Mouse (Mus musculus) forebrain, embryonic 13.5 days (tissue): ENCODE data around the gene Mbtd1. TPM values are rescaled to one million over a fixed set of nuclear protein-coding genes. Genes with fewer than 3 reads are reported as not detected.

Experiments used
- ATAC-seq: fragments of 200-750 bp; cut with Nextera tagmentation; 2 replicates; pipeline ENCODE4 v1.8.0; 2017
- H3K27ac ChIP-seq: fragments of 300-500 bp; sonication (generic); 2 replicates; pipeline ENCODE4 v1.5.1; 2015; ENCODE audit warnings: inconsistent platforms, mild to moderate bottlenecking, moderate library complexity
- H3K27me3 ChIP-seq: fragments of 300-500 bp; sonication (generic); 2 replicates; pipeline ENCODE4 v1.6.1; 2015; ENCODE audit warnings: mild to moderate bottlenecking, inconsistent platforms
- H3K36me3 ChIP-seq: fragments of 300-500 bp; sonication (generic); 2 replicates; pipeline ENCODE4 v1.6.1; 2015; ENCODE audit warnings: mild to moderate bottlenecking, inconsistent platforms; ENCODE audit not compliant: poor library complexity, severe bottlenecking
- H3K4me1 ChIP-seq: fragments of 300-500 bp; sonication (generic); 2 replicates; pipeline ENCODE4 v1.6.1; 2015; ENCODE audit warnings: inconsistent platforms
- H3K4me2 ChIP-seq: fragments of 300-500 bp; sonication (generic); 2 replicates; pipeline ENCODE4 v1.6.1; 2015; ENCODE audit warnings: inconsistent platforms, mild to moderate bottlenecking, moderate library complexity
- H3K4me3 ChIP-seq: fragments of 300-500 bp; sonication (generic); 2 replicates; pipeline ENCODE4 v1.5.1; 2015; ENCODE audit warnings: mild to moderate bottlenecking, inconsistent platforms
- H3K9ac ChIP-seq: fragments of 300-500 bp; sonication (generic); 2 replicates; pipeline ENCODE4 v1.6.1; 2015; ENCODE audit warnings: mild to moderate bottlenecking, inconsistent platforms
- H3K9me3 ChIP-seq: fragments of 300-500 bp; sonication (generic); replicated peaks from 2 replicates; pipeline ENCODE4 v1.6.1; 2016; ENCODE audit warnings: inconsistent platforms
- WGBS: fragments of 180-500 bp; shearing (Covaris S2); methylation state at CpG from one replicate; pipeline ENCODE4 v1.1.7; 2015; 5-methylcytosine and 5-hydroxymethylcytosine counted together
- polyA plus RNA-seq: library from polyadenylated mRNA; unstranded; fragments of >200 nt; fragmentation: Nextera tagmentation; extraction: Ambion mirVana; gene quantifications from 2 replicates; pipeline ENCODE4 v1.2.1, GENCODE M21; 2015

Mbtd1 gene
- polyA plus RNA-seq, 1 experiment from 2014 or later, result 46.0 TPM

GRCm38 (mm10) chr11:93995720-93996305 is 110.2 kb downstream of the Mbtd1 start, which contains the start of gene Spag9:
TSS of gene Spag9 (plus strand) at chr11:93996091.
- H3K9ac ChIP-seq, result peak within 1 kb of the TSS; percentile 83
- peak within 1 kb of the TSS; percentile 88 for H3K4me3 ChIP-seq
- peak within 1 kb of the TSS; percentile 93 for H3K27ac ChIP-seq
- under 1% methylated on average over 56 of the region's 70 CpGs for WGBS
- H3K27me3 ChIP-seq, result no peaks in the 10 kb centered on the region
- no peaks in the 10 kb centered on the region for H3K36me3 ChIP-seq
- peak within 1 kb of the TSS; percentile 99 for H3K4me2 ChIP-seq
- peaks cover 38% of the 10 kb centered on the region for H3K4me1 ChIP-seq
- ATAC-seq, result peak; percentile 94
- no peaks in the 10 kb centered on the region for H3K9me3 ChIP-seq

Other genes with a start within 250 kb of the Mbtd1 start
- 35.3 and 37.1 TPM in 2 replicates for gene Utp18, start 86 bp upstream of the Mbtd1 start, polyA plus RNA-seq
- gene Nme2, start 70.4 kb downstream of the Mbtd1 start, polyA plus RNA-seq, result 98.8 and 116 TPM in 2 replicates
- 455 and 467 TPM in 2 replicates for gene Gm20390, start 82.4 kb downstream of the Mbtd1 start, polyA plus RNA-seq
- gene Nme1, start 82.7 kb downstream of the Mbtd1 start, polyA plus RNA-seq, result 319 and 332 TPM in 2 replicates
- gene Spag9, start 110.2 kb downstream of the Mbtd1 start, polyA plus RNA-seq, result 89.3 and 93.1 TPM in 2 replicates